Mouse (Mus musculus): ENCODE measurements at regions not wholly inside any gene's neighbourhood (a gene's known extent, or its start where the extent isn't known, plus 50 kb on each side); places are given as distances from the start of the nearest gene placed in this dataset.

DNA sequence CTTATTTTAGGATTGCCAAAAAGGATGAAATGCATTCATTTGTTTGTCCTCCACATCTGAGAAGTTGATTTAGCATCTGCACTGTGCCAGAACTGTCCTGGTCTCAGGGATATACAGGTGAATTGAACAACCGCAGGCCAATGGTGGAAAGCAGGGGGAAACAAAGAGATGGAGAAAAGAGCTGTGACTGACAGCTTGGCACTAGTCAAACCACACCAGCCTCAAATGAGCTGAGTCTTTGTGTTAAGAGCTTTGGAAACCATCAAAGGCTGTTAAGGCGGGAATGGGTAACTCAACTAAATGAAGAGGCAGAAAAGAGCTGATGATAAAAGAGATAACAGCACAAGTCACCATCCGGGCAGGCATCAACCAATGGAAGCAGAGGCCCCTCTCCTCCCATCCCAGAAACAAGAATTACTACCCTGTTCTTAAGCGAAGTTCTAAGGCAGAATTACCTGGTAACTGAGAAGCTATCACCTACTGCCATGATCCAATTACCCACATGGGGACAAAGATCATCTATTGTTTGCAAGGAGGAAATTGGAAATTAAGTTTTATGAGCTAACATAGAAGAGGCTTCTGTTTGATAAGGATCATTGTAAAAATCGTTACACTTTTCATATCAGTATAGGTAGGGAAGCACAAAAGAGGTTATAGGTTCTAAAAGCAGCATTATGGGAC is 117.6 kb downstream of the Foxa2 start:
- in situ Hi-C loops (cut with MboI; ENCODE audit: low pct_unique_long_range_greater_than_20kb in 1 of 2, low sequenced_read_pairs in 2 of 2, unreplicated experiment in 1 of 2) = no loop called here

DNA sequence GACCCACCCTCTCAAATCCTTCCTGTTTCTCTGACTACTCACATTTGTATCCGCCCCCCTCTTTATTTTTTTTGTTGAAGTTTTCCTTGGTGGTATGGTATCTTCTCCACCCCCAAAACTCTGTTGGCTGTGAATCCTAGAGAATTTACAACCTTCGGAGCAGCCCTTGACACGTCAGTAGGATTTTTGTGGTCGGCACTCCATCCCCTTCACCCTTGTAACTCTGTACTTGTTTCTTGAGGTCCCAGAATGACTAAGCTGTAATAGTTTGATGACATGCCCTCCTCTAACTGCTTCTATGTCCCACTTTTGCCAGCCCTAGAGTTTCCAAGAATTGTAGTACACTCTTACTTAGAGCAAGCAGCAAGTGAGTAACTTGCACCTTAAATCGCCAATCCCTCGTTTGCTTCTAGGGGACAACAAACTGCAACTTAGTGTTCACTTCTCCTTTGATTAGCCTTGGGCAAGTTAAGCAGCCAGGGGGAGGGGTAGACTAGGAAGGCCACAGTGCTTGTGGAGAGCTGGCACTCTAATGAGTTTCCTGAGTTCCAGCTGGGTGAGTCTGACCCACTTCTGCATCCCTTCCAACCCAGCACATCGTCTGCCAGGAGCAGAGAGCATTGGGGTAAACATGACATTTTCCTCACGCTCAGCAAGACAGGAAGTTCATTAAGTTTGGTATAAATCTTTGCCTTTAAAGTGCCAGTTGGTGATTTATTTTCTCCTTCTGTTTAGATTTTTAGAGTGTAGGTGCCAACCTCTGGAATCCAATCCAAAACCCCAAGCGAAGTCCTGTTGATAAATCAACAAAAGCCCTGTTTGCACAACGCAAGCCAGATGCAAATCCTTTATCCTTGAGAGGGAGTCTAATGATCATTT is 118.7 kb downstream of the Foxa2 start:
- in situ Hi-C loops (cut with MboI; ENCODE audit: low pct_unique_long_range_greater_than_20kb in 1 of 2, low sequenced_read_pairs in 2 of 2, unreplicated experiment in 1 of 2) = no loop called here

DNA sequence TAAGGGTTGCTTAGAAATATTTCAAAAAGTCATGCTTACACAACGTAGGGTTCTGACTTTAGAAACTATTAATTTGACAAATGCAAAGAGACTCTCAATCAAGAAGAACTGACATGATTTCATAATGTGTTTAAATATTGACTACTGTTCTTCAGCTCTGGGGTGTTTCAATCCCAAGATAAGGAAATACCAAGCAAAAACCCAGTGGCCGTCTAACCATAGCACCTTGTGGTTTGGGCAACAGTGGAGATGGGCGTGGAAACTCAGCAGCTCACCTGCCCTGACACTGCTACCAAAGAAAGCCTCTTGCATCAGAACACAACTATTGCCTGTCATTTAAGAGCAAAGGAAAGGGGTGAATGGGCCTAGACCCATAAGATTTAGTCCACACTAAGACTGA is 119.9 kb downstream of the Foxa2 start:
- in situ Hi-C loops (cut with MboI; ENCODE audit: low pct_unique_long_range_greater_than_20kb in 1 of 2, low sequenced_read_pairs in 2 of 2, unreplicated experiment in 1 of 2) = no loop called here

DNA sequence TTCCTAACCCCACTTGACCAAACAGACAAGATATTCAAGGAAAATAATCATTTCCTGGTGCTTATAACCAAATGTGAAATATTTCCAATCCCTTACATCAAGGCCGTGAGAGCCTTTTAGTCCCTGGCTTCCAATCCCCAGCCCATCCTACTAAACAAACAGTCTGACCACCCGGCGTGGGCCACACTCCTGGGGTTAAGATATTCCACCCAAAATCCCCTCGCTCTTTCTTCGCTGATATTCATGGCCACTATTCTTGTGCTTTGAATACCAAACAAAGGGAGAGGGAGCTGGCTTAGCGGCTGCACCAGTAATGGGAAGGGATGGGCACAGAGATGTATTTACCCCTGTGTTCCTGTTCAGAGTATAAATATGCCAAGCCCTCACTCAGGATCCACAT is 139.4 kb downstream of the Foxa2 start:
- in situ Hi-C loops (cut with MboI; ENCODE audit: low pct_unique_long_range_greater_than_20kb in 1 of 2, low sequenced_read_pairs in 2 of 2, unreplicated experiment in 1 of 2) = no loop called here

DNA sequence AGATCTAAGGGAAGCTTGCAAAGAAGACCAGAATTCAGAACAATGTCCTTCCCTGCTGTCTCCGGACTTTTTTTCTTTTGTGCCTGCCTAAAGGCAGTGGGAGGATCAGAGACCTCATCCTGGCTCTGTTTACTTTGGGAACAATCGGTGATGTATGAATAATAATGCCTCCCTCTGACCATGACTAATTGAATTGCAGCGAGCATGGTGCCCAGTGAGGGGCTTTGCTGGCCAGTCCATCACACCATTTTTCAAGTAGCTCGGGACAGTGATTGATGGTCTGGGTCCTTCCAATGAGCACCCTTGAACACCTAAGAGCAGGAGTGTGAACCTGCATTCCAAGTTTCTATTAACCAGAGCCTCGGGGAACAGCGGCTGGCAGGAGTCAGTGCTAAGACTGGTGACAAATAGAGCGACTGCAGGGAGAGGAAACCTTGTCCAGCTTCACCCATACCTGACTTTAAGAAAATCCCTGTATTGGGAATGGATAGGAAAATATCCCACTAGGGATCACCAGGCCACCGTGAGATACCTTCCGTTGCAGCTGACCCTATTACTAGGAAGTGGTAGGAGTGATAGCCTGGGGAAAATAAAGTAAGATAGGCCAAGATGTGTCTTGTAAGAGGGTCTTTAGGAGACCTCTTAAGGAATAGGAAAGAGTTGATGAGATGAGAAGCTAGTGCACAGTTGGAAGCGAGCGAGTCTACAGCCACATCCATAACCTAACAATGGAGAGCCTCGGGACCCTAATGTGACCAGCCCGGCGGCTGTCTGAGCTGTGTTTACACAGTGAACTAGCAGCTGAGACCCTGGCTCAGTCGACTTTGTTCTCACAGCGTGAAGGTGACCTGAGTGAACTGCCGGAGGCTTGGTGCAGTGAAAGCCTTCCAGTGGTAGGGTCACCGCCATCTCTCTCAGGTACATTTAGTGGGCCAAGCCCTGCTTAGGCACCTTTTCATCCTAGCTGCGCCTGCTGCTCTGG is 140.7 kb downstream of the Foxa2 start:
- in situ Hi-C loops (cut with MboI; ENCODE audit: low pct_unique_long_range_greater_than_20kb in 1 of 2, low sequenced_read_pairs in 2 of 2, unreplicated experiment in 1 of 2) = no loop called here

DNA sequence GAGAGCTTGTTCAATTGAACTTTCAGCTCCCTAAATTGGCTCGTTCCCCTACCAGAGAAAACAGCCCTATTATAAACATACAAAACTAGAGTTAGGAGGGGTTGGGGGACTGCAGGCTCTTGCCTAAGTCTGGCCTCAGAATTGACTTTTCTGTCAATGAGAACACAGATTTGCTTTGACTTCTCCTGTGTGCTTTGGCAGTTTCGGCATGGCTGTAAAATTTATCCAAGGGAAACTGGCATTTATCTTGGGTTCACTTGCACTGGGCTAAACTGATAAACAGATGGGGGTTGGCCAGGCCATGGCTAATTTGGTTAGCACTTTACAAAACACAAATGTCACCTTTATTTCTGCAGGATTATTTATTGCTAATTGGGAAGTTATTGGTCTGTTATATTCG is 141.7 kb downstream of the Foxa2 start:
- in situ Hi-C loops (cut with MboI; ENCODE audit: low pct_unique_long_range_greater_than_20kb in 1 of 2, low sequenced_read_pairs in 2 of 2, unreplicated experiment in 1 of 2) = no loop called here

DNA sequence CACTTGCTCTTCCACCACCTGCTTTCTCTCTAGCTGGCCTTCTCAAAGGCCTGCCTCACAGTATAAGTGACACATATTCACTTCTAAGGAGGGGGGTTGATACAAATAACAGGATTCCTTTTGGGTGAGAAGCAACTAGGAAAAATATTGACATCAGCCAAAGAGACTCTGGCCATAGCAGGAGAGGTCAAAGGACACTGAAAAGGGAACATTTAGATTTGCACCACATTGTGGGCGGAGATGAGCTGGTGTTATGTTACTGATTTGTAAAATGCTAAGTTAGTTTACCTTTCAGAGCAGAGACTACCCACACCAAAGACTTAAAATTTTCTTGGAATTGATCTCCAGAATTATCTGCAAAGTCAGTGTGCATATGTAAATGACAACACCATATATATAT is 147.5 kb downstream of the Foxa2 start:
- in situ Hi-C loops (cut with MboI; ENCODE audit: low pct_unique_long_range_greater_than_20kb in 1 of 2, low sequenced_read_pairs in 2 of 2, unreplicated experiment in 1 of 2) = no loop called here

DNA sequence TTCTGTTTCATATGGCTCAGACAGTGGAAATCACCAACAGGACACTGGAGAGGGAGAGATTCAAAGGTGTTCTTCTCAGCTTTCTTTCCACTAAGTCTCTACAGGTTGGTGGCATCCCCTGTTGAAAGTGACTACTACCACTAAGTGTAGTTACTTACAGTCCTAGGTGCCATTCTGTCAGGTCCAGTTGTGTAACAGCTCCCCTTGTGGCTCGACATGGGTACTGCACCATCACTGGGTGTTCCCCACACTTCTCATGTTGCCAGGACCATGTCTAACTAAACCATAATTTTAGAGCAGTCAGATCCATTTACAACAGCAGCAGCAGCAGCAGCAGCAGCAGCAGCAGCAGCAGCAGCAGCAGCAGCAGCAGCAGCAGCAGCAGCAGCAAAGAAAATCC is 151.1 kb downstream of the Foxa2 start:
- in situ Hi-C loops (cut with MboI; ENCODE audit: low pct_unique_long_range_greater_than_20kb in 1 of 2, low sequenced_read_pairs in 2 of 2, unreplicated experiment in 1 of 2) = no loop called here

DNA sequence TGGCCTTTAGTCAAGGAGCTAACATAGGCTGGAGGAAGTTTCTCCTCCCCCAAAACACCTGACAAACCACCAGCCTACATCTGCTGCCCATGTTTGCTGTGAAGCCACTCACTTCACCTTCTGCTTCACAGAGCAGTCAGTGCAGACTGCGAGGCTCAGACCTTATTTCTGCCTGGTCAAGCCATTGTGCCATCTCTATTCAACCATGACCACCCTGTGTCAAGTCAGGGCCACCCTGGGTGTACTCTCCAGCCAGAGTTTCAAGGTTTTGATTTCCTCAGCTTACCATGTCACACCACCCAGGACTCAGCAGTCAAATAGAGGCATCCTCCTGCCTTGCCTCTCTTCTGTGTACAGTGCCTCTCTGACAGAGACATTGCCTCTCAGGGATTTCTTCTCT is 152.6 kb downstream of the Foxa2 start:
- in situ Hi-C loops (cut with MboI; ENCODE audit: low pct_unique_long_range_greater_than_20kb in 1 of 2, low sequenced_read_pairs in 2 of 2, unreplicated experiment in 1 of 2) = no loop called here

DNA sequence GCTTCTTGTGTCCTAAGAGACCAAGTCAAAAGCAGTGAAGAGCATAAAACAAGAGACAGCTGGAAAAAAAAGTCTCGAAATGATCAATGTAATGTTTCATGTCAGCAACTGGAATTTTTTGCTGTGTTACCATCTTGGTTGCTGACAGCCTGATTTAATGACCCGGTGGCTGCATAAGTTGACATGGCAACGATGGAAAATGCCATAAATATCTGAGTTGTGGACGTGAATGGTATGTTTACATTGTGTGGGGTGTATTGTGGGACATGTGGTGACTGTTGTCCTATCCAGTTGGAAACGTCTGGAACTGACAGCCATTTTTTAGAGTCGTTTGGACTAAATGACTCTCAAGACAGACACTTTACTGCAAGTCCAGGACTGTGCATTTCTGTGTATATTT is 160.6 kb downstream of the Foxa2 start:
- in situ Hi-C loops (cut with MboI; ENCODE audit: low pct_unique_long_range_greater_than_20kb in 1 of 2, low sequenced_read_pairs in 2 of 2, unreplicated experiment in 1 of 2) = no loop called here

DNA sequence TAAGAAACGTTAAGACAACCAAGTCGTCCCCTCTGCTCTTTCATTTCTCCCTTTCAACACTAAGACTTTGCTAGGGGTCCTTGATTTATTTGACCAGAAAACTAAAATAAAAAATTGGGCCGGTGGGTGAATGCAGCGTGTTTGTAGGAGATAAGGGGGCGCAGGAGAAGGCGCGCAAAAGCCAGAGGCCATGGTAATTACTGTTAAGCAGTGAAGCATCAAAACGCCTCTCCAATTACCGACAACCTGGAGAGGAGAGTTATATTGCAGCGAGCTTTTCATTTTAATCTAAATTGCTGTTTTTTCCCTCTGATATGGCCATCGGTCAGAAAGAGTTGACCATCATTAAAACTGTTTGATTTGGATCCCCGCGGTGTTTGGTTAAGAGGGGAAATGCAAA is 168.9 kb downstream of the Foxa2 start:
- in situ Hi-C loops (cut with MboI; ENCODE audit: low pct_unique_long_range_greater_than_20kb in 1 of 2, low sequenced_read_pairs in 2 of 2, unreplicated experiment in 1 of 2) = no loop called here

DNA sequence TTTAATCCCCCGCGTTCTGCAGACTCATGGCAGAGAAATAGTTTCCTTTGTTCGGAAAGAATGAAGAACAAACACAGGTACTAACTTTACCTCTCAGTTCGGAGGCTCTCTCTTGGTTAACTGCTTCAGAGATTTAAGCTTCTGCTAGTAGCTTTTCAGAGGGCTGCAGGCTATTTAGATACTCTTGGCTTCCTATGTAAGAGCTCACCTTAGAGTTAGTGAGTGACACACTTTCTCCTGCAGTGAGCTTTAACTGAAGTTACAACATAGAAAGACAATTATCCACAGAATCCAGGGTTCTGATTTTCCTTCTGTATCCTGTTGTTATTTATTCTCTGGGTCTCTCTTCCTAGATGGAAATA is 169.2 kb downstream of the Foxa2 start:
- in situ Hi-C loops (cut with MboI; ENCODE audit: low pct_unique_long_range_greater_than_20kb in 1 of 2, low sequenced_read_pairs in 2 of 2, unreplicated experiment in 1 of 2) = no loop called here

DNA sequence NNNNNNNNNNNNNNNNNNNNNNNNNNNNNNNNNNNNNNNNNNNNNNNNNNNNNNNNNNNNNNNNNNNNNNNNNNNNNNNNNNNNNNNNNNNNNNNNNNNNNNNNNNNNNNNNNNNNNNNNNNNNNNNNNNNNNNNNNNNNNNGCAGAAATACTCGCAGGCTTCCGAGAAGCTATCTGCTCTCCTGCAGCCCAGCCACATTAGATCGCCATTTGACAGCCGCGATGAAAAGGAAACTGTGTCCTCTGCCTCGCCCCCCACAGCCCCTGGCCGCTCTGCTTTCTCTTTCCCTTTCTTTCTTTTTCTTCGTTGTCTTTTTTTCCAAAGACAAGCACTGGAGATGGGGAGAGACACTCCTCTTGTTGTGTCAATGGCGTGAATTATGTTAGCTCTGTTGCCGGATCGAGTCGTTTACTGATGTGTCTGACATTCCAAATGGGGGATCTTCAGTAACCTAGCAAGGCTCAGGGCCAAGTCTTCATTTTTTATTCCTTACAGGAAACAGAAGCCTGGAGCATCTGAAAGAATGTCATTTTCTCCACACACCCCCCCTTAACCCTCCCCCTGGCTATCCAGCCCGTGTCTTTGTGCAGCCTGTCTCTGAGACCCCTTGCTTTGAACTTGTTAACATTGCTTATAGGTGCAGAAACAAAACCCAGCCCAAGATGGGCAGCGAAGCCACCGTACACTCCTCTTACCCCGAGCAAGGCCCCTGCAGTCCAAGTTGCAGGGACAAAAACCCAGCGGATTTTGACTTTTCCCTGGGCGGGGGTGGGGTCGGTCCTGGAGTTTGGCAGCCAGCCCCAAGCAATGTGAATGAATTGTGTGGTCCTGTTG is 169.8 kb downstream of the Foxa2 start:
- in situ Hi-C loops (cut with MboI; ENCODE audit: low pct_unique_long_range_greater_than_20kb in 1 of 2, low sequenced_read_pairs in 2 of 2, unreplicated experiment in 1 of 2) = no loop called here

DNA sequence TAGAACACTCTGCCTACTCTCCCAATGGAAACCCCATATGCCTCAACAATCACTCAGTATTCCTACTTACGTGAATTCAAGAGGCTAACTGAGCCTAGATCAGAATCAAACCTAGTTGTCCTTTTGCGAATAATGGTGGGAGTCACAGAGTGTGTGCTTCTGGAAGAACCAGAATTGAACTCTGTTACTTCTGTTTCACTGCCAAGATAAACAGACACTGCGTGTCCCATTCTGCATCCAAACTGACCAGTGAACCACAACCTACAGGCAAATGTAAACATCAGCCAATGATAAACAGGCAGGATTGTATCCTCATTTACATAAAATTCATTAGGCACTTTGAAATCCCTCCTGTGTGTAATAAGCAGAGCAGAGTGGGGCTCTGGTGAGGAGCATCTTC is 173.8 kb downstream of the Foxa2 start:
- in situ Hi-C loops (cut with MboI; ENCODE audit: low pct_unique_long_range_greater_than_20kb in 1 of 2, low sequenced_read_pairs in 2 of 2, unreplicated experiment in 1 of 2) = no loop called here

DNA sequence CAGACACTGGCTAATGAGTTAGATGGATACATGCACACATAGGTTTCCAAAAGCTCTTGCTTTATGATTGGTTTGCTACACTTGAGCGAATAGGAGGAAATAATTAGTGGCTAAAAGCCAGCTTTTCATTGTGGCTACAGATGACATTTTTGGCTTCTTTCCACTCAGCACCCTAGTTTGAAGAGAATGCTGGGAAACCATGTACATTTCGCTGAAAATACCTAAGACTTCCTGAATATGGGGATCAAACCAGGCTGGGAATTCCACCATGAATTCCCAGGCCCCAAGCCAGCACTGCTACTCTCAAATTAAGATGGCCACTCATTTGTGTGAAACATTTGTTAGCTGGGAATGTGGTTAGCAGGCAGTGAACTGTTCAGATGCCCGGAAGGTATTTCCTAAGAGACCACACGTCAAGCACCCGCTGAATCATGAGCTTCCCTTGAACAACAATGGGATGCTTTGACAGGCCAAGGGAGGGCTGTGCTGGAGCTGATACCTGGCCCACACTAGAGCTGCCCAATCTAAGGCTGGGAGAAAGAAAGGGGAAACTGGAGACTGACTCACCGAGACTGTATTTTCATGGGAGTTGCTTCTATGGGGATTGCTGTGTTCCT is 195.5 kb downstream of the Foxa2 start:
- in situ Hi-C loops (cut with MboI; ENCODE audit: low pct_unique_long_range_greater_than_20kb in 1 of 2, low sequenced_read_pairs in 2 of 2, unreplicated experiment in 1 of 2) = no loop called here

DNA sequence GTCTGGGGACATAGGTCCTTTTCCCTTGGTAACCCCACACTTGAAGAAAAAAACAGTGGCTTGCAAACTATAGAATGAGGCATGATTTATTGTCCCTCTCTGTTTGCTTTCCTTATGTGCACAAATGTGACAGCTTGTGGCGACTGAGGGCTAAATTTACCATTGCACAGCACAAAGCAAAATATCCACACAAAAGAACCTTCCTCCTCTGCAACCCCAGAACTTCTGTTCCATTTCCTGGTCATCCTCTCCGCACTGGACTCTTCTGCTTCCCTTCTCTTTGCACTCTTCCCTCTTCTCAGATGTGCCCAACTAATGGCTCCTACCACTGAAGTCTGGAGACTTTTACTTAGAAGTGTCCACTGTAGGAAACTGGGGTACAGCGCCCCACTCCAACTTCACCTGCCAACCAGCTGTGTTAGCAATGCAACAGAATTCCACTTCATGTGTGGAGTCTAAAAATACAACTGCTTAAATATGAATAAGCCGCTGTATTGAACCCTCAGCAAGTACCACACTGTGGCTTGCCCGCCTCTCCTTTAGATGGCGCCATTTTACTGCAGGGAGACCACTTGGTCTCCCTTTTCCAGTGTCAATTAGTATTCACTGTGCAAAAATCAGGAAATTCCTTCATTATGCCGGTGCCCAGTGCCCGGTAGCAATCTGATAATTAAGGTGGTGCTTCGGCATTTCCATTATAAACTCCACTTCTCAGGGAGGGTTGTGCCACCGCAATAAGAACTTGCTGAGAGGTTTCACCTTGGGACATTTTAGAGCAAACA is 199.6 kb downstream of the Foxa2 start:
- in situ Hi-C loops (cut with MboI; ENCODE audit: low pct_unique_long_range_greater_than_20kb in 1 of 2, low sequenced_read_pairs in 2 of 2, unreplicated experiment in 1 of 2) = no loop called here

DNA sequence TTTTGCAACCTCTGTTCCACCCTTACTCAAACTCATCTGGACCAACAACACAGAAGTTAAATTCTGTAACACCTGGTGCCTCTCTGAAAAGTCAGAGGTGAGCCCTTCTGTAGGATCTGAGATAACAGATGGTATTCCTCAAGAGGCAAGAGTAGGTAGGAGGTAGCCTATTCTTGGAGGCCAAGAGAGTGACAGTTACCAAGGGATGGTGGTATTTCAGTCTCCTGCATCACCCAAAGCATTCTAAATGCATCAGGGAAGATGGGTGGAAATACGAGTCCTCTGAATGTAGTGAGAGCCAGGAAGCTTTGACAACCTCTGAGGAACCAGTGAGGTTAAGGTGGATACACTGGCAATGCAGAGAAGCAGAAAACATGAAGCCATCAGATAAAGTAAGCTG is 201.5 kb downstream of the Foxa2 start:
- in situ Hi-C loops (cut with MboI; ENCODE audit: low pct_unique_long_range_greater_than_20kb in 1 of 2, low sequenced_read_pairs in 2 of 2, unreplicated experiment in 1 of 2) = no loop called here

Measured in mouse embryonic stem cell (cell line).